Mouse (Mus musculus): ENCODE data around the gene Gm11032.

DNA sequence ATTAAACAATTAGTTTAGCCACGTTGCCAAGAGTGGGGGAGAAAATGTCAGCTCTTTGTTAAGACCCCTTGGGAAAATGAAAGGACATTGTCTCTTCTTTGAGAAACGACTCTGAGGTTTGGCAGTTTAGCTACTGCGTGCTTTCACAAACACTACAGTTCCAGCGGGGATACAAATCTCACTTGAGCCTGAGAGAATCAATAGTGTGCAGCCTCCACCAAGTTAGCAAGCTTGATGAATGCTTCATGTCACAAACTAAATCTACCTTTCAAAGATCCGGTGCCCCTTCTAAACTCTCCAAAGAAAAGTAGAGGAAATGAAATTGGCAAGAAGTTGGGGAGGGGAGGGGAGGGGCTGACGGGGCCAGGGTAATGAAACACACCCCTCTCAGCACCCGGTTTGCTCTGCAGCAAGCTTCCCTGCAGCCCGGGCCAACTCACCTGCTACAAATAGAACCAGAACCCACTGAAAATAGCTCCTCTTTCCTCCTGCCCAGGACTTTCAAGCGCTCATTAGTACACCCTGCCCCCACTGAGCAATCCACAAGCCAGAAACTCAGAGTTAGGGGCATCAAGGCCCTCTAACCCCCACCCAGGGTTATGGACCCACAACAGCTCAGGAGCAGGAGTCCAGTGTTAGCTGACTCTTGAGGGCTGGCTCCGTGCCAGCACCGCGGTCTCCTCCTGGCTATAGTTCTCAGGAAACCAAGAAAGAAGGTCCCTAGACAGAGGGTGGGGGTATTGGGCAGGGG is 17.0 kb upstream of the Gm11032 start:
- TF ChIP-seq CTCF (IDR thresholded peaks at IDR 0.05; ENCODE audit: low read depth) (no peak), EP300 (IDR thresholded peaks at IDR 0.05; ENCODE audit: low read depth) (no peak)

Measured in liver, postnatal 0 days (tissue).